Mouse (Mus musculus): ENCODE data around the gene Rasal3.
A peak's percentile ranks its signal among the peaks of the same experiment; 100 is the strongest.

- no peak for TF ChIP-seq POLR2A (IDR thresholded peaks at IDR 0.05; ENCODE audit: control insufficient read depth, low read depth, low read length)
- TF ChIP-seq CTCF (IDR thresholded peaks at IDR 0.05; ENCODE audit: control insufficient read depth, insufficient read depth, insufficient replicate concordance, low read depth, low read length): peak; percentile 9; the same call in 1 of the 2 replicates
Measured at GRCm38 (mm10) chr17:32447195-32447594, 43.8 kb upstream of the Rasal3 start.
